Mouse (Mus musculus) liver, embryonic 11.5 days (tissue): ENCODE data around the gene Prrg2. TPM values are rescaled to one million over a fixed set of nuclear protein-coding genes. Genes with fewer than 3 reads are reported as not detected.
"Not testable (repeated sequence)": the region's sequence is repeated elsewhere in the genome, so short reads cannot be mapped to it uniquely, and the experiment has no call there.

Source experiments
- ATAC-seq: fragments of 200-750 bp; cut with Nextera tagmentation; replicated peaks from 2 replicates; pipeline ENCODE4 v1.8.0; 2017; ENCODE audit warnings: moderate number of reproducible peaks, mild to moderate bottlenecking, moderate TSS enrichment, moderate library complexity; ENCODE audit not compliant: low FRiP score
- DNase-seq: peaks from one replicate; pipeline ENCODE4 v3.0.0-alpha.2; 2017; ENCODE audit warnings: low spot score
- H3K27ac ChIP-seq: fragments of 300-500 bp; sonication (generic); 2 replicates; pipeline ENCODE4 v1.5.1; 2014; ENCODE audit warnings: mild to moderate bottlenecking, low read depth, low read length, control low read depth
- H3K27me3 ChIP-seq: fragments of 300-500 bp; sonication (generic); replicated peaks from 2 replicates; pipeline ENCODE4 v1.6.1; 2014; ENCODE audit warnings: low read length, mixed read lengths; ENCODE audit not compliant: control insufficient read depth, insufficient read depth
- H3K36me3 ChIP-seq: fragments of 300-500 bp; sonication (generic); 2 replicates; pipeline ENCODE4 v1.6.1; 2014; ENCODE audit warnings: mild to moderate bottlenecking, low read length, moderate library complexity, mixed read lengths; ENCODE audit not compliant: control insufficient read depth, insufficient read depth
- H3K4me1 ChIP-seq: fragments of 300-500 bp; sonication (generic); replicated peaks from 2 replicates; pipeline ENCODE4 v1.6.1; 2014; ENCODE audit warnings: low read length, mixed read lengths; ENCODE audit not compliant: control insufficient read depth, insufficient read depth
- H3K4me2 ChIP-seq: fragments of 300-500 bp; sonication (generic); 2 replicates; pipeline ENCODE4 v1.6.1; 2014; ENCODE audit warnings: mild to moderate bottlenecking, control low read depth, moderate library complexity
- H3K4me3 ChIP-seq: fragments of 300-500 bp; sonication (generic); 2 replicates; pipeline ENCODE4 v1.5.1; 2014; ENCODE audit warnings: low read depth, low read length, control low read depth
- H3K9ac ChIP-seq: fragments of 300-500 bp; sonication (generic); 2 replicates; pipeline ENCODE4 v1.6.1; 2014; ENCODE audit warnings: low read depth, low read length, control low read depth
- H3K9me3 ChIP-seq: fragments of 300-500 bp; sonication (generic); 2 replicates; pipeline ENCODE4 v1.6.1; 2016; ENCODE audit warnings: low read length, inconsistent platforms, mixed read lengths; ENCODE audit not compliant: control insufficient read depth
- WGBS: fragments of 180-500 bp; shearing (Covaris S2); extraction: QIAGEN DNeasy Blood & Tissue Kit; methylation state at CpG from one replicate; pipeline ENCODE4 v1.1.7; 2014; 5-methylcytosine and 5-hydroxymethylcytosine counted together
- polyA plus RNA-seq: library from polyadenylated mRNA; unstranded; fragments of >200 nt; fragmentation: Nextera tagmentation; extraction: Ambion mirVana; gene quantifications from 2 replicates; pipeline ENCODE4 v1.2.1, GENCODE M21; 2014

Prrg2 gene
- polyA plus RNA-seq, 1 experiment from 2014 or later, result 12.4 TPM

GRCm38 (mm10) chr7:45027761-45028160, 34.7 kb downstream of the Prrg2 start:
- Histone ChIP-seq H3K4me2 (no peak overlapping the region), H3K4me3 (no peak overlapping the region), H3K27me3 (no peaks in the 10 kb centered on the region), H3K36me3 (peaks cover 43% of the 10 kb centered on the region), H3K27ac (no peak overlapping the region), H3K9ac (no peak overlapping the region), H3K4me1 (no peaks in the 10 kb centered on the region; the same call in 1 of the 2 replicates), H3K9me3 (no peaks in the 10 kb centered on the region)
- no peak for DNase-seq
- WGBS, result 82% methylated on average over 9 of the region's 9 CpGs
- no peak for ATAC-seq

- 88% methylated on average over 2 of the region's 2 CpGs for WGBS
- no peak overlapping the region for H3K4me2 ChIP-seq
- H3K27me3 ChIP-seq, result no peaks in the 10 kb centered on the region
- H3K4me1 ChIP-seq, result no peaks in the 10 kb centered on the region; the same call in 1 of the 2 replicates
- no peak for ATAC-seq
- no peak overlapping the region for H3K4me3 ChIP-seq
- H3K9ac ChIP-seq, result no peak overlapping the region
- no peak for DNase-seq
- H3K27ac ChIP-seq, result no peak overlapping the region
- peaks cover 33% of the 10 kb centered on the region for H3K36me3 ChIP-seq
- no peaks in the 10 kb centered on the region for H3K9me3 ChIP-seq
Measured at GRCm38 (mm10) chr7:45026256-45026655, 36.2 kb downstream of the Prrg2 start.

- no peak overlapping the region for H3K4me3 ChIP-seq
- H3K27me3 ChIP-seq, result 0 out of 2 replicates have a peak, but pooled peaks cover 3% of the 10 kb centered on the region
- no peak overlapping the region for H3K27ac ChIP-seq
- 68% methylated on average over 8 of the region's 8 CpGs for WGBS
- ATAC-seq, result no peak
- H3K9ac ChIP-seq, result no peak overlapping the region
- no peak overlapping the region for H3K4me2 ChIP-seq
- H3K9me3 ChIP-seq, result no peaks in the 10 kb centered on the region
- H3K4me1 ChIP-seq, result no peaks in the 10 kb centered on the region; the same call in 1 of the 2 replicates
- no peak for DNase-seq
- H3K36me3 ChIP-seq, result peaks cover 27% of the 10 kb centered on the region
Measured at GRCm38 (mm10) chr7:45025601-45026220, 36.8 kb downstream of the Prrg2 start.

- no peak overlapping the region for H3K9ac ChIP-seq
- no peak overlapping the region for H3K4me3 ChIP-seq
- ATAC-seq, result no peak
- 0 out of 2 replicates have a peak, but pooled peaks cover 6% of the 10 kb centered on the region for H3K27me3 ChIP-seq
- no peak overlapping the region for H3K4me2 ChIP-seq
- no peaks in the 10 kb centered on the region; the same call in 1 of the 2 replicates for H3K4me1 ChIP-seq
- no peak overlapping the region for H3K27ac ChIP-seq
- H3K9me3 ChIP-seq, result no peaks in the 10 kb centered on the region
- WGBS, result 81% methylated on average over 15 of the region's 15 CpGs
- peaks cover 18% of the 10 kb centered on the region for H3K36me3 ChIP-seq
- no peak for DNase-seq
Measured at GRCm38 (mm10) chr7:45024281-45025248, 37.9 kb downstream of the Prrg2 start.

- not testable (repeated sequence) for ATAC-seq, H3K27ac ChIP-seq, H3K4me1 ChIP-seq, DNase-seq, H3K4me2 ChIP-seq, H3K4me3 ChIP-seq, H3K27me3 ChIP-seq, H3K9ac ChIP-seq, H3K9me3 ChIP-seq
- 73% methylated on average over 5 of the region's 5 CpGs for WGBS
- H3K36me3 ChIP-seq, result peaks cover 13% of the 10 kb centered on the region
Measured at GRCm38 (mm10) chr7:45023711-45024110, 38.8 kb downstream of the Prrg2 start.

- Histone ChIP-seq H3K27ac (no peak overlapping the region), H3K4me1 (peaks cover 3% of the 10 kb centered on the region), H3K4me2 (no peak overlapping the region), H3K9me3 (no peaks in the 10 kb centered on the region), H3K27me3 (0 out of 2 replicates have a peak, but pooled peaks cover 6% of the 10 kb centered on the region), H3K4me3 (no peak overlapping the region), H3K36me3 (no peaks in the 10 kb centered on the region), H3K9ac (no peak overlapping the region)
- 66% methylated on average over 9 of the region's 9 CpGs for WGBS
- ATAC-seq (no peak), DNase-seq (no peak)
Measured at GRCm38 (mm10) chr7:45020225-45020624, 42.3 kb downstream of the Prrg2 start.

GRCm38 (mm10) chr7:45019031-45019571, 43.4 kb downstream of the Prrg2 start:
- peaks cover 13% of the 10 kb centered on the region for H3K4me1 ChIP-seq
- no peaks in the 10 kb centered on the region for H3K36me3 ChIP-seq
- no peak for DNase-seq
- no peak overlapping the region for H3K27ac ChIP-seq
- H3K4me2 ChIP-seq, result peak overlapping the region; percentile 86
- H3K4me3 ChIP-seq, result peak overlapping the region; percentile 18; the same call in 1 of the 2 replicates
- no peaks in the 10 kb centered on the region for H3K9me3 ChIP-seq
- 28% methylated on average over 8 of the region's 8 CpGs for WGBS
- 0 out of 2 replicates have a peak, but pooled peaks cover 6% of the 10 kb centered on the region for H3K27me3 ChIP-seq
- no peak overlapping the region for H3K9ac ChIP-seq
- ATAC-seq, result no peak

- Histone ChIP-seq H3K4me3 (peak within 1 kb of the TSS; percentile 92), H3K4me2 (peak within 1 kb of the TSS; percentile 86), H3K27ac (peak within 1 kb of the TSS; percentile 96), H3K36me3 (peaks cover 5% of the 10 kb centered on the region), H3K9ac (peak within 1 kb of the TSS; percentile 69), H3K9me3 (no peaks in the 10 kb centered on the region), H3K4me1 (peaks cover 26% of the 10 kb centered on the region), H3K27me3 (0 out of 2 replicates have a peak, but pooled peaks cover 6% of the 10 kb centered on the region)
- DNase-seq (peak; percentile 86), ATAC-seq (peak; percentile 88)
- under 1% methylated on average over 36 of the region's 36 CpGs for WGBS
Measured at GRCm38 (mm10) chr7:45017242-45018061, 45.0 kb downstream of the Prrg2 start, which contains the start of gene Rras. TSS of gene Rras (plus strand) at chr7:45017961.
